Mouse (Mus musculus): Measurements from ENCODE around the gene Bcl7c. TPM values are rescaled to one million over a fixed set of nuclear protein-coding genes. Genes with fewer than 3 reads are reported as not detected.

Bcl7c gene
- polyA plus RNA-seq, 1 experiment = 132 TPM

DNA sequence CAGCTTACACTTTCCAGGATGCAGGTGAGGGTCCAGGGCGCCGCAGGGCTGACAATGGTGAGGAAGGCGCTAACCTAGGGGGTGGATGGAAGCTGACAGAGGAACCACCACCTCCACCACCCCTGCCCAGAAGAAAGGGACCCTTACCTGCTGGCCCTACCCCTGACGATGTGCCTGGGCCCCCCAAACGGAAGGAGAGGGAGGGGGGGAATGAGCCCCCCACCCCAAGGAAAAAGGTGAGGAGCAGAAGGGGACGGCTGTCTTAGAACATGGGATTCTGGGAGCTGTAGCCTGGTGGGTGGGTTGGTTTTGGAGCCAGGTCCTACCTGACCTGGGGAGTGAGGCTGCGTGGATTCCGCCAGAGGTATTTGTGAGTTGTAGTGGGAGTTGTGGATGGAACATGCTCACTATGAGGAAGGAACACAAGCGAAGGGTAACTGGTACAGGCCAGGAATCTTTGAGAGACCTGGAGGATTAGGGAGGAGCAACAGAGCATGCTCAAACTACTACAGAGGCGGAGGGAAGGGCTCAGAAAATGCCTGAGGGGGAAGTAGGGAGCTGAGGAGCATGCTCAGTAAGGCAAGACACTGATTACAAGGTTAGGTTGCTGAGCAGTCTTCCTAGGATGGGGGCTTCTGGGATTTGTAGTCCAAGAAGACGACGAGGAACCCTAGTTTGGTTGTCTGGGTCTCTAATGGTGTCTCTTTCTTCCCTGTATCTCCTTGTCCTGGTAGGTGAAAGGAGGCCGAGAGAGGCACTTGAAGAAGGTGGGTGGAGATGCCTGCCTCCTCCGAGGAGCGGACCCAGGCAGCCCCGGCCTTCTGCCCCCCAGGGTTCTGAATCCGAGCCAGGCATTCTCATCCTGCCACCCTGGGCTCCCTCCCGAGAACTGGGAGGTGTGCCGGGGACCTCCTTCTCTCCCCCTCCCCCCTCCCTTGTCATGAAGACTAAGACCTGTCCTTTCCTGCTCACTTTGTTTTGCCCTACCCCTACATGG lies 41.7 kb upstream of the Bcl7c start:
- TF ChIP-seq USF1 (IDR thresholded peaks at IDR 0.05; ENCODE audit: low read depth) = no peak
- TF ChIP-seq FOSL1 (IDR thresholded peaks at IDR 0.05; ENCODE audit: insufficient read depth, low read length, poor library complexity, severe bottlenecking) = no peak
- Histone ChIP-seq H3ac (ENCODE audit: control insufficient read depth, insufficient read length, low read depth) (no peak overlapping the region), H3K4me3 (ENCODE audit: insufficient read depth, poor library complexity, severe bottlenecking) (no peak overlapping the region), H3K79me2 (ENCODE audit: control insufficient read depth, insufficient read depth) (peaks cover 17% of the 10 kb centered on the region), H3K27me3 (ENCODE audit: control insufficient read depth, insufficient read depth, insufficient read length) (no peaks in the 10 kb centered on the region), H3K79me3 (ENCODE audit: low read depth) (no peaks in the 10 kb centered on the region), H3K36me3 (ENCODE audit: control insufficient read depth, insufficient read depth) (peaks cover 34% of the 10 kb centered on the region)

DNA sequence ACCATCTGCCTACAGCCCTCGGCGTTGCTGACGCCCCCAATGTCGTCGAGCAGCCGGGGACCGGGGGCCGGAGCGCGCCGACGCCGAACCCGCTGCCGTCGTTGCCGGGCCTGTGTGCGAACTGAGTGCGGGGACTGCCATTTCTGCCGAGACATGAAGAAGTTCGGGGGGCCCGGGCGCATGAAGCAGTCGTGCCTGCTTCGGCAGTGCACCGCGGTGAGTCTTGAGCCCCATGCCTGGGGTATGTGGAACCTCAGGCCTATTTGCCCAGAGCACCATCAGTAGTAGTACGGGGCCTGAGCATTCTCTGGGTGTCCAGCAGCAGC lies 39.5 kb upstream of the Bcl7c start:
- peaks cover 11% of the 10 kb centered on the region for H3K79me2 ChIP-seq (ENCODE audit: control insufficient read depth, insufficient read depth)
- H3K27me3 ChIP-seq (ENCODE audit: control insufficient read depth, insufficient read depth, insufficient read length) = no peaks in the 10 kb centered on the region
- H3K79me3 ChIP-seq (ENCODE audit: low read depth) = no peaks in the 10 kb centered on the region
- peaks cover 29% of the 10 kb centered on the region for H3K36me3 ChIP-seq (ENCODE audit: control insufficient read depth, insufficient read depth)
- H3K4me3 ChIP-seq (ENCODE audit: insufficient read depth, poor library complexity, severe bottlenecking) = no peak overlapping the region
- H3ac ChIP-seq (ENCODE audit: control insufficient read depth, insufficient read length, low read depth) = no peak overlapping the region
- TF ChIP-seq FOSL1 (IDR thresholded peaks at IDR 0.05; ENCODE audit: insufficient read depth, low read length, poor library complexity, severe bottlenecking) = no peak
- no peak for TF ChIP-seq CTCF (IDR thresholded peaks at IDR 0.05; ENCODE audit: control insufficient read depth, insufficient read depth, insufficient read length)
- no peak for TF ChIP-seq USF1 (IDR thresholded peaks at IDR 0.05; ENCODE audit: low read depth)
- no peak for TF ChIP-seq MYOD1 (IDR thresholded peaks at IDR 0.05; ENCODE audit: control insufficient read depth, insufficient read length, low read depth)
- no peak for TF ChIP-seq CEBPB (IDR thresholded peaks at IDR 0.05; ENCODE audit: low read depth)
- no peak for TF ChIP-seq MAX (IDR thresholded peaks at IDR 0.05)
- TF ChIP-seq MYOG (IDR thresholded peaks at IDR 0.05; ENCODE audit: control insufficient read depth, extremely low read depth, insufficient read length) = no peak

DNA sequence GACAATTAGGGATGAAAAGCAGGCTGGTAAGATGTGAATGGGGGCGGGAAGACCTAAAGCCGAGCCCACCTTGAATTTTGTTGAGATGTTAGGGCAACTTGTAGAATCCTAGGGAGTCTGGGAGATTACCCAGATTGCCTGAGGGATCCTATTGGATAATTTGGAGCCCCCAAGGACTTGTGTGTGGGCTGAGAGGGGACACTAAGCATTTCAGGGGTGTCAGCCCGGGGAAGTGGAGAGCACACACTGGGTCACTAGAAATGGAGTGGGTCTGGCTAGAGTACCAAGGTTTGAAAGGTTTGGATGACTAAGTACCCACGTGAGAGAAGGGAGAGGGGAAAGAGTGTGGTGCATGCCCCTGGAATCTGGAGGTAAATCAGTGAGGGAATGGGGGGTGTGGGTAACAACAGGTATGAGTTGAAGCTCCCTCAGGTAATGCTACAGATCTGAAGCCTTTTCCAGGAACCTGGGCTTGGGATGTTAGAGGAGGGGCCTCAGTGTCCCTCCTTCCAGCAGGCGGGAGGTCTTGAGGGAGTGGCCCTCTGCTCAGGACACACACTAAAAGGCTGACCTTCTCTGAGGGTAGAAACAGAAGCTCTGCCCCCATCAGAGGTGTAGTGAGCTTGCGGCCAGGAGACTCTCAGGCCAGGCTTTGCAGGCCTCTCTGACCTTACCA lies 39.0 kb upstream of the Bcl7c start:
- Histone ChIP-seq H3K79me3 (ENCODE audit: low read depth) (no peaks in the 10 kb centered on the region), H3K27me3 (ENCODE audit: control insufficient read depth, insufficient read depth, insufficient read length) (no peaks in the 10 kb centered on the region), H3ac (ENCODE audit: control insufficient read depth, insufficient read length, low read depth) (no peak overlapping the region), H3K79me2 (ENCODE audit: control insufficient read depth, insufficient read depth) (peaks cover 11% of the 10 kb centered on the region), H3K36me3 (ENCODE audit: control insufficient read depth, insufficient read depth) (peaks cover 24% of the 10 kb centered on the region), H3K4me3 (ENCODE audit: insufficient read depth, poor library complexity, severe bottlenecking) (peak overlapping the region; percentile 55)
- TF ChIP-seq CEBPB (IDR thresholded peaks at IDR 0.05; ENCODE audit: low read depth) (no peak), USF1 (IDR thresholded peaks at IDR 0.05; ENCODE audit: low read depth) (no peak), MAX (IDR thresholded peaks at IDR 0.05) (no peak), FOSL1 (IDR thresholded peaks at IDR 0.05; ENCODE audit: insufficient read depth, low read length, poor library complexity, severe bottlenecking) (no peak)

DNA sequence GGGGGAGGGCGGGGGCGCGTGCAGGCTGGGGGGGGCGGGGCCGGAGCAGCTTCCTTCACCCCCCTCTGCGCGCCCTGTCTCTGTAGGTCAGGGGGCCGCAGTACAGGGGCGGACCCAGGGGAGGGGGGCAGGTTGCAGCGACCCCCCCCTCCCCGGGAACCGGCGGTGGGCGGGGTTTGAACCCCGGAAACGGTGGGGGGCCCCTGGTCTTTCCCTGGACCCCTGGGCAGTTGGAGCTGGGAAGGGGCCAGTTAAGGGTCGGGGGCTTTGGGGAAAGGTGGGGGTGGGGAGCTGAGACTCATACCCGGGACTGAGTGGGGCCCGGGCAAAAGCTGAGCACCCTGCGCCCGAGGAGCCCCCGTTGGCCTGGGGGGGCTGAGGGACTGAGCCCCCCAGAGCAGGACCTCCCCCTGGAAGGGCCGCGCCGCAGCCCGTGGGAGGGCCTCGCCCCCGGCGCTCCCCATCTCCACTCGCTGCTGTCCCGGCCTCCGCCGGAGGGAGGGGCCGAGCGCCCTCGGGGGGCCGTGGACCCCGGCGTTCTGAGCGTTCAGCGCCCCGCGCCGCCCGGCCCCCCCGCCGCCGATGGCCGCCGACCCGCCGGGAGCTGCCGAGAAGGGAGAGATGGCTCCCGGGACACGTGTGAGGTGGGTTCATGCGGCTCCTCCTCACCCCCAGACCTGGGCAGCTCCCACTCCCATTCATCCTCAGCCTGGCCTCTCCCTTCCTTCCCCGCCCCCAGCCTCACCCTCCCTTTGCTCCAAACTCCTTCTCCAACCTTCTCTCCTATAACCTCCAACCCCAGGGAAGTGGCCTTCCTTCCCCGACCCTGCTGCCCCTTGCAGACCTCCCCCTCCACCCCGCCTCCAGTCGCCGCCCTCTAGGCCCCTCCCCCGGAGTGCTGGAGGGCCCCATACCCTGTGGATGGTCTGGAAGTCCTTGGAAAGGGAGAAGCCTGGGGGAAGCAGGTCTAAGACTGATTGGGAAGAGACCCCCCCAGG lies 38.1 kb upstream of the Bcl7c start:
- H3K79me2 ChIP-seq (ENCODE audit: control insufficient read depth, insufficient read depth) = peaks cover 11% of the 10 kb centered on the region
- peaks cover 22% of the 10 kb centered on the region for H3K36me3 ChIP-seq (ENCODE audit: control insufficient read depth, insufficient read depth)
- H3K4me3 ChIP-seq (ENCODE audit: insufficient read depth, poor library complexity, severe bottlenecking) = peak overlapping the region; percentile 55
- H3ac ChIP-seq (ENCODE audit: control insufficient read depth, insufficient read length, low read depth) = peak overlapping the region; percentile 52
- no peaks in the 10 kb centered on the region for H3K27me3 ChIP-seq (ENCODE audit: control insufficient read depth, insufficient read depth, insufficient read length)
- no peaks in the 10 kb centered on the region for H3K79me3 ChIP-seq (ENCODE audit: low read depth)
- no peak for TF ChIP-seq MYOG (IDR thresholded peaks at IDR 0.05; ENCODE audit: control insufficient read depth, extremely low read depth, insufficient read length)
- no peak for TF ChIP-seq CTCF (IDR thresholded peaks at IDR 0.05; ENCODE audit: control insufficient read depth, insufficient read depth, insufficient read length)
- TF ChIP-seq CEBPB (IDR thresholded peaks at IDR 0.05; ENCODE audit: low read depth) = no peak
- TF ChIP-seq USF1 (IDR thresholded peaks at IDR 0.05; ENCODE audit: low read depth) = no peak
- TF ChIP-seq MAX (IDR thresholded peaks at IDR 0.05) = no peak
- TF ChIP-seq MYOD1 (IDR thresholded peaks at IDR 0.05; ENCODE audit: control insufficient read depth, insufficient read length, low read depth) = no peak
- no peak for TF ChIP-seq FOSL1 (IDR thresholded peaks at IDR 0.05; ENCODE audit: insufficient read depth, low read length, poor library complexity, severe bottlenecking)

DNA sequence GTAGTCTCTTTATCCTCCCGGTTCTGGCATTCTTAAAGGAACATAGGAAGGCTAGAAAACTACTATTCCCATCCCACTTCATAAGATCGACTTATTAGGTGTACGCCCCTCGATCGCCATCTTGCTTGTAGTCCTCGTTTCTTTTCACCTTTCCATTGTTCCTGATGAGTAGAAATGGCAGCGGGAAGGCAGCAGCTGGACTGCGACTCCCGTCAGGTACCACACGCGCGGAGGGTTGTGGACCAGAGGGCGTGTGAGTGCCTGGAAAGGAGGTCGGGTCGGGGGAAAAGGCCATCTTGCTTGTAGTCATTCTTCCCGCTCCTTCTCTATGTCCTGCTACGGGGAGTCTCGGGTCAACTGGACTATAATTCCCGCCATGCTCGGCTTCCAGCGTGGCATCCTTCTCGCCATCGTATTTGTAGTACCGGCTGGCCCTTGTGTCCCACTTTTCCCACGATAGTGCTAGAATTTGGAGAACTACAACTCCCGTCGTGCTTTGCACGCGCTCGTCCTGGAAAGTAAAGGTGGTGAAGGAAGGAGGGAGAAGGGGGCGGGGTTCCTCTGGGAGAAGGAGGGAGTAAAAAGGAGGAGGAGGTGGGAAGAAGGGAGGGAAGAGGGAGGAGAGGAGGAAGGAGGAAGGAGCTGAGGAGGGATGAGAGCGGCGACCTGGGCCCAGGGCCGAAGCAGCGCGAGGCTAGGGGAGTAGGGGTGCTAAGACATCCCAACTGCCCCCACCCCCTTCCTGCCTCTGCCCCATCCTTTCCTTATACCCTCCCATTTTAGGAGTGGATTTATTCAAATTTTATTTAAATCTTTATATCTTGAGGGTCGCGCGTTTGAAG lies 37.1 kb upstream of the Bcl7c start:
- Histone ChIP-seq H3K4me3 (ENCODE audit: insufficient read depth, poor library complexity, severe bottlenecking) (peak overlapping the region; percentile 55), H3K79me3 (ENCODE audit: low read depth) (no peaks in the 10 kb centered on the region), H3K79me2 (ENCODE audit: control insufficient read depth, insufficient read depth) (peaks cover 11% of the 10 kb centered on the region), H3K36me3 (ENCODE audit: control insufficient read depth, insufficient read depth) (peaks cover 13% of the 10 kb centered on the region), H3K27me3 (ENCODE audit: control insufficient read depth, insufficient read depth, insufficient read length) (no peaks in the 10 kb centered on the region), H3ac (ENCODE audit: control insufficient read depth, insufficient read length, low read depth) (peak overlapping the region; percentile 66)
- TF ChIP-seq MAX (IDR thresholded peaks at IDR 0.05) (peak; percentile 13), USF1 (IDR thresholded peaks at IDR 0.05; ENCODE audit: low read depth) (no peak)

Data from C2C12 (cell line).